Mouse (Mus musculus) forelimb bud, embryonic 11.5 days (tissue): Measurements from ENCODE around the gene Actbl2.

Experiments
- DNase-seq: peaks from one replicate; pipeline ENCODE4 v3.0.0-alpha.2; 2012; ENCODE audit warnings: low read depth, low spot score

Actbl2 gene

DNA sequence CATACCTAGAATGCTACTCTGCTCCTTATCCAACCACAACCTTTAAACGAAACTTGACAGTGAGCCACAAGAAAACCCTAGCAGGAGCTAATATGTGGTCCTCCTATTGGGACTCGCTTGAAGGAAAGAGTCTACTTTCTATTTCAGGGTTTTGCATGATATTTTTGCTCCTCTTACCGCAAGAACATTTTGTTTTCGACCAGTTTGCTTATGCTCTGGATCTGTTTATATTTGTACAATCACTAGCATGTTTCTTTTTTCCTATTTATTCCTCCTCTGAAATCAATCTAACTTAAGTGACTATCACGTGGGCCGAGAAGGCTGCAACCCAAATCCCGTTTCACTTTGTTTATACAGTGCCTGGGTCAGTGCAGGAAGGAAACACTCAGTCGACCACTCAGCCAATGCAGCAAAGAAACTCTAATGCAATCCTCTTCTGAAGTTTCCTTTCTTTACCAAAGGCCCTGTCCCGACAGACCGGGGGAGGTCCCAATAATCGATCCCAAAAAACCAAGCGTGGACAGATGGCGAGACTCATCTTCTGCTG, 15.0 kb downstream of the Actbl2 start:
- DNase-seq: no peak

DNA sequence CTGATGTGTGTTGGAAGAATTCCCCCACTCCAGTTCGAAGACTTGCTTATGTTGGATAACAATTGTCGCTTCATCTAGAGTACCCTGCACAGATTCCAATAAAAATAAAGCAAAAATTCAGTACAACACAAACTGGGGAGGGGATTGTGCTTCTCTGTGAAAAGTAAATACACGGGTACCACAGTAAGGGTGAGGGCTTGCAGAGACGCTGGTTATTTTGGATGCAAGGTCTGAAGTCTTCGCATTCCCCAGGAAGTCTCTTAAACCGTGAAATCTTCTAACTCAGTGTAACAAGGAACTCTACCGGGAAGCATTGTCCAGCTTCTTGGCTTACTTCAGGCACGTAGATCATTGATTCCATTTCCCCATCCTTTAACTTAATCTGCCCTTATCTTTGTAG, 17.1 kb downstream of the Actbl2 start:
- DNase-seq: no peak

DNA sequence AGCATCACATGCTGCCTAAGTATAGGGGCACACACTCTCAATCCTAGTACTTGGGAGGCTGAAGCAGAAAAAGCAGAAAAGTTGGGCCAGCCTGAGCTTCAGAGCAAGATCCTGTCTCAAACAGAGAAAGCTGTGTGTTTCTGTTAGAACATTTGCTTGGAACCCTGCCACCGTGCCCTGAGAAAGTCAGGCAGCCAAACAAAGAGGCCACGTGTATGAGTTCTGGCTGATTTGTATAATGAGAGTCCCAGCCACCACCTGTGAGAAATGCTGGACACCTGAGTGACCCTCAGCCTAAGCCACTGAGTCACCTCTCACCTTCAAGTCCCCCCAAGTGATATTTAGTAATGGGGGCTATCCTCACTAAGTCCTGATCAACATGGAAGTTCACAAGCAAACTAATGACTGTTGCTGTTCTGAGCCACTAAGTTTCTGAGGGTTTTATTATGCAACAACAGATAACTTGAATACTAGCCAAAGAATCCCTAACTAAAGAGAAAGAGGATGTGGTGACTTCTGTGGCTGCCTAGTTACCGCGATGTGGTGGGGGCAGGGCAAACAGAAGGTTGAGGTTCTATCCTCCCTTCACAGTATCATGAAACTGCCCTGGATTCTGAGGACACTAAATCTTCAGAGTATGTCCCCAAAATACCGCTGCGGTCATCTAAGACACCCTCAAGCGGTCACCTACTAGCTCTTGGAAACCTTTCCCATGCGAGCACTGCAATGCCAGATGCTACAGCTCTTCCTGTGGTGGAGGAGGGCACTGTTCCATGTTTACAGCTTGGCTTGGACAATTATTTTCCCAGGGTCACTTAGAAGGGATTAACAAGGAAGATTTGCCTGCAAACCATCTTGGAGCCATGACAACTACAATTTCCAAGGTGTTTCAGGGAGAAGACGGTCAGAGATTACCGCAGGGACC, 31.9 kb downstream of the Actbl2 start:
- no peak for DNase-seq

DNA sequence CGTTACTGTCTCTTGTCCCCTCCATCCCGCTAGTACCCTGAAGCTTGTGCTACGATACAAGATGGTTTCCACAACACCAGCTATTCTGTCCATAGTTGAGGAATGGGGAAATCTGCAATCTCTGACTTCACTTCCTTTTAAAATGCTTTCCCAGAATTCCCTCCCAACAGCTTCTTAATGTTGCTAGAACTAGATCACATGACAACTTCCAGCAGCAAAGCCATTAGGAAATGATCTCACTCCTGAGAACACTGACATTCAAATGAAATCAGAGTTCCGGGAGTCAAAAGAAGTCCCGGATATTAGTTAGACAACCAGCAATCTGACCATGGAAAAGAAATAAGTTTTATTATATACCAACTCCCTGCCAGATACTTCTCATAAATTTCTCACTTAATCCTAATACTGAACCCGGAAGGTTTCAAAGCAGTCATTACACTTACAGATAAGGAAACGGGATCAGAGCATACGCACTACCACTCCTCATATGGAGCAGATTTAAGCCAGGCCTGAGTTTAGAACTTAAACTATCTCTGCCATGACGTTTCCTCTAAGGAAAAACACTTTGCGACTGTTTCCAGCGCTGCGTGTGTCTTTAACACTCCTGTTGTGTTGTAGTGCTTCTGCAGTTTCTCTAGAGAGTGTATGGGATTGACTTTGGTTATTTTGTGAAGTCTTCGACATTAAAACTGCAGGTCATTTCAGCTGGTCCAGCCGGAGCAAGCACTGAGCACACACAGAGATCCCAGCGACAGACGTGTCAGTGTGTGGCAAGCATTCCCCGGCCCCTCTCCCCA, 36.5 kb downstream of the Actbl2 start:
- DNase-seq: no peak

DNA sequence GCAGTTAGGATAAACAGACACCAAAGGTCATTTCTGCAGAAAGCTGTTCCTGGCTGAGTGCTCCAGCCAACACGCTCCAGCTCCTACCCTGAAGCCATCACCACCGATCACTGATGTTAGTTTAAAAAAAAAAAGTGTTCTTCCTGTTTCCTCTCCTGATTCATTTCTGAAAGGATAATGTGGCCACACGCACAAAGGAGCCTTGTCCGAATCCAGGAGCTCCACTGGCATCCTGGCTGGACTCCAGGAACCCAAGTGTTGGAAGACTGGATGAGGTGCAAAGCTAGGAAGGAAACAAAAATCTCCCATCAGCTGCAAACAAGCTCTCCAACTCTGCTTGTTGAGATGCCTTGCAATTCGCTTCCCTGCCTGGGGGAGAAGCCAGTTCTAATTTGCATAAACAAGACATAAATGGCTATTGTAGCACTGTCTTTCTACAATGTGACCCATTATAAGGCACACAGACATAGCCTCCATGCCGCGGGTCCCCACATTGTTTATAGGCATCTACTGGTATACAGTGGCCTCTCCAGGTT, 37.2 kb downstream of the Actbl2 start:
- peak; percentile 14 for DNase-seq

DNA sequence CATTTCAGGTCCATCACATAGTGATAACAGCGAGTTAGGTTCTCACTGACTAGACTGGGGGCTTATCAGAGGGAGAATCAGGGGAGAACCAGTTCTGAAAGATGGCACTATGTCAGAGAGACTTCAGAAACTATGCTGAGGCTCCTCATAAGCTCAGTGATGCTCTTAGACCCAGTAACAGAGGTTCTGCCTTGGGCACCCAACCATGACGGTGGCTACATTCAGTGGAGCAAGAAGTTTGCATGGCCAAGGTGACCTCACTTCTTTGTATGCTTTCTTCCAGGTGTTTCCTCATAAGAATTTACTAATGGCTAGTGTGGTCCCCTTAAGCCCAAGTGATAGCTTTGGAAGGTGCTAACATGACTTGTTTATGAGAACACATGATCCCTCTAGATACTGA, 38.7 kb downstream of the Actbl2 start:
- DNase-seq: no peak

DNA sequence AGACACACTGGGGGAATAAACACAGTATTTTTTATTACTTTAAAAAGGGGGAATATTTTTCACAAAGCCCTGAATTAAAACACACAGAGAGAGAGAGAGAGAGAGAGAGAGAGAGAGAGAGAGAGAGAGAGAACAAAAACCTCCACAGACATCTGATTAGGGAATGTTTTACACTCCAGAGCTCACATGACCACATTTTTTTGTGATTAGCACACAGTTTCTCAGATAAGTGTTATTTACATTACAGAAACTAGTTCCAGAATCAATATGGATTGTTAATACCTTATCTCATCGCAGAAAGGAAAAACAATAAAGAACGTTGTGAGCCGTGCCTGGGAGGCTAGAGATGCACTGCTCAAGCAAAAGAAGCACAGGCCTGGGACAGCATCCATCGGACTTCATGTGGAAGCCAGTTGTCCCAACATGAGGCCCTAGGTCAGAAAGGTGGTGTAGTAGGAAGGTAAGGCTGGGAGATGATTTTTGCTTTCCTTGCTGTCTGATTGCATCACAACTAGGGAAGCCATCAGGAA, 40.2 kb downstream of the Actbl2 start:
- DNase-seq: no peak

DNA sequence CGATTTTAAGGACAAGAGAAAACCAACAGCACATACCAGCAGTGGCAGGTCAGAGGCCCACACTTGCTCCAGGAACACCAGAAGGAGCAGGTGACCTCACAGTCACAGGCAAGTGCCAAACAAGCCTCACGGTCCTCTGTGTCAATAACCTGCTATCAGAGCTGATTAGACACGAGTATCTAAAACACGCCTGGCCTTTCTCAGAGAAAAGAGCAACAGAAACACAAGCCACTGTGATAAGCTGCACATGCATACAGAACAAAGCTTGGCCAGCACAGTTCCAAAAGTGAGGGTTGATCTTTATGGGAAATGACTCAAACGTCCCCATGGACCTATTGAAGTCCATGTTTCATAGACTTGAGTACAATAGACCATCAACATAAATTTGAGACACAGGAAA, 41.2 kb downstream of the Actbl2 start:
- no peak for DNase-seq

DNA sequence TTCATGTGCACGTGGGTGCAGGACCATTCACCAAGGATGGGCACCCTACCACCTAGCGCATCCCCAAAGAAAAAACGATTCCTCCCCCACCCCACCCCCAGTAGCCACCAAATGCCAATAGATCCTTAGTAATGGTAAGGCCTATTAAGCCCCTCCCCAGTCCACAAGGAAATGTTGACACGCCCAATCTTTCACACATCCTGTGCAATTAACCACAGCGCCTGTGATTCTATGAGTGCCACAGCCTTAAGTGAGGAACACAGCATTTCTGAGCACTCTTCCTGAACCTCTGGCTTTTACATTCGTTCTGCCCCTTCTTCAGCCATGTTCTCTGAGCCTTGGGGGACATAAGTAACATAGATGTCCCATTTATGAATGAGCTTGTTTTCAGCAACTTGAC, 42.8 kb downstream of the Actbl2 start:
- DNase-seq: no peak

DNA sequence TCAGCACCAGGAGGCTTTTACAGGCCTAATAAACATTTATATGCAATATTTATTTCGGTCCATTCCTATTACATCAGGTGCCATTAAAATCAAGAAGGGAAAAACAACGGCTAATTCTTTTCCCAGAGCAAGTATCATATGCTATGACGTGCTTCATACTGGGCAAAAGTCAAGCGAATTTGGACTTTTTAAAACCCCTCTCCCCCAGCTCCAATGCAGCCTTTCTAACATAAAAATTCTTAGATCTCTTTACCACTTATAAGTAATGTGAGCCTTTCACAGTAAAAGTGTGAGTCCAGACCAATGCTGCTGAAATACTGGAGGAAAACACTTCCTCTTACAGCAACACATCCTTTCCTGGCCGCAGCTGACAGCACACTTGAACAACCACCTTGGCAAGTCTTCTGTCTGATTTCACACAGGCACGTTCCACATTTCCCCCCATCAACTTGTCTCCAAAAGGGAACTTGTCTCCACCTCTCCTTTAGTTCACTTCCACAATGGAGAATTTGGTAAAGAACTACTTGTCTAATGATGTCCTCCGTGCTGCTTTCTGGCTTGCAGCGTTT, 44.4 kb downstream of the Actbl2 start:
- no peak for DNase-seq

DNA sequence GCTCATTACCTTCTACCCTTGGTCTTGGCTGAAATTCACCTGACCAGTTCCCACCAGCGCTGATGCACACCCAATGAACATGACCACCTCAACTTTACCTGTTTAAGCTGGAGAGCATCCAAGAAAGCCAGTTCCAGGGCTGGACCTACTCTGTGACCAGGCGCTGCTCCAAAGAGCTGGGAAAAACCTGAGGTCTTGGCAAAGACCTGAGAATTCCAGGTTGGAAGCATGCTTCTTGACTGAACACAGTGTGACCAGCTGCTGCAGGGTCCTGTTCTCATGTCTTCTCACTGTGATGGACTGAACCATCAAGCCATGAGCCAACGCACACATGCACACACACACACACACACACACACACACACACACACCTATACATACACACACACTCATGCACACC, 46.0 kb downstream of the Actbl2 start:
- no peak for DNase-seq

DNA sequence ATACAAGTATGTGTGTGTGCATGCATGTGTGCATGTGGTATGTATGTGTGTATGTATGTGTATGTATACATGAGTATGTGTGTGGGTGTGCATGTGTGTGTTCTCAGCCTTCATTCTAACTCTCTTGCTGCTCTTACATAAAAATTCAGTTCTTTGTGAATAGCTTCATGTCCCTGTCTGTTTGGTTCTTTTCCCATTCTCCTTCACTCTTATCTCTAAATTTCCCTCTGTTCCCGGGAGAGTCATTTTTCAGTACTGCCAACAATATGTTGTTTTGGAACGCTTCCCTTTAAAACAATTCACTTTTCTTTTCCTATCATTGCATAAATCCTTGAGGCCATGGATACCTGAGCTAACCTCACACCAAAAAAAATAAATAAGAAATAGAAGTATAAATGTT, 46.6 kb downstream of the Actbl2 start:
- no peak for DNase-seq

DNA sequence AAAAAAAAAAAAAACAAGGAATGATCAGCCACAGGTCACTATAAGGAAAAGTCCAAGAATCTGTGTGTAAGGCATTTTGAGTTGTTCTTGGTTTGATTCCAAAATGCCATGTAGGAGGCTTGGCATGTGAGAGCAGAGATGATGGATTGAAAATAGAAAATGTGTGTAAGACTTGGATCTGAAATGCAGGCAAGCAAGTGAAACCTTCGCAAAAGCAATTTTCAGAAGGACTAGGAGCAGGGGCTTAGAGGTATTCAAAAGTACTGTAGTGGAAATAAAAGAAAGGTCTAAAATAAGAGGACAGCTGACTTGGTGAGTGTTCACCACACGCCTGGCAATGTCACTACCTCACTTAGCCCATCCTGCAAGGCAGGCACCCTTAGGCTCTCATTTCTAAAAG, 49.4 kb downstream of the Actbl2 start:
- DNase-seq: no peak

DNA sequence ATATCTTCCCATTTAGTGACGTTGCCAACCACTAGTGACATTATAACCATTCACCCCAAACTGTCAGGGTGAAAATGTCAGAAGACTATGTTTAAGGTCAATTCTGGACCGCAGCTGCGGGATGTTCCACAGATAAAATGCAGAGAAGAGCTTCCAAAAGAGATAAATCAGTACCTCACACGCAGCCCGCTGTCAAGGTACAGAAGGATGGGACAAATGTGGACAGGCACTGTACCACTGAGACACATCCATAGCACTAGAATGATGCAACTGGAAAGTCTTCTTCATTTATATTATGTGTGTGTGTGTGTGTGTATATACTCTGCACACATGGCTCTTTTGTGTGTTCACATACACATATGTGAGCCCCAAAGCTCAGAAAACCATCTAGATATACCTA, 49.9 kb downstream of the Actbl2 start:
- DNase-seq: no peak
